Mouse (Mus musculus) large intestine, adult 2 months (tissue): ENCODE data around the gene St6galnac1. TPM values are rescaled to one million over a fixed set of nuclear protein-coding genes. Genes with fewer than 3 reads are reported as not detected.
"Not testable (repeated sequence)": the region's sequence is repeated elsewhere in the genome, so short reads cannot be mapped to it uniquely, and the experiment has no call there.

Experiments used
- DNase-seq: peaks from one replicate; pipeline ENCODE4 v3.0.0-alpha.2; 2012; ENCODE audit warnings: low read depth, low spot score
- WGBS: fragments of 180-500 bp; shearing (Covaris S2); methylation state at CpG from one replicate; pipeline ENCODE4 v1.1.7; 2018; 5-methylcytosine and 5-hydroxymethylcytosine counted together
- polyA plus RNA-seq: library from polyadenylated mRNA; depleted of rRNA; stranded (reverse); fragments of >200 nt; gene quantifications from 2 replicates; pipeline ENCODE4 v1.2.3, GENCODE M21; 2012; rRNA removed

St6galnac1 gene
- polyA plus RNA-seq, 1 experiment: not detected

DNA sequence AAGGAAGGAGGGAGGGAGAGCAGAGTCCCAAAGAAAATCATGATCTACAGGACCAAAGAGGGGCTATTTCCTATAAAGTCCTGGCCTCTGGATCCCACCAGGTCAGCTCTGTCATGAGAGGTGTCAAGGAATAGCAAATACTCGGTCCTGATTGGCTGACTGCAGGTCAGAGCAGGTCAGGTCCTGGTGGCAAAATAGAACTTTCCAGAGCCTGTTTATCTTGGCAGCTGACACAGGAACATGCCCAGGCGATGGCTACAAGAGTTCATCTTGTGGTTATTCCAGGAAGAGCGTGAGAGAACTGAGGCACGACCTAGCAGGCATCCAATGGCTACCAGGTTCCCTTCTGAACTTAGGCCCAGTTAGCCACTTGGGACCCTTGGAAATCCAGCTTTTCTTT is 42.8 kb downstream of the St6galnac1 start:
- no peak for DNase-seq
- 73% methylated on average over 4 of the region's 4 CpGs for WGBS

DNA sequence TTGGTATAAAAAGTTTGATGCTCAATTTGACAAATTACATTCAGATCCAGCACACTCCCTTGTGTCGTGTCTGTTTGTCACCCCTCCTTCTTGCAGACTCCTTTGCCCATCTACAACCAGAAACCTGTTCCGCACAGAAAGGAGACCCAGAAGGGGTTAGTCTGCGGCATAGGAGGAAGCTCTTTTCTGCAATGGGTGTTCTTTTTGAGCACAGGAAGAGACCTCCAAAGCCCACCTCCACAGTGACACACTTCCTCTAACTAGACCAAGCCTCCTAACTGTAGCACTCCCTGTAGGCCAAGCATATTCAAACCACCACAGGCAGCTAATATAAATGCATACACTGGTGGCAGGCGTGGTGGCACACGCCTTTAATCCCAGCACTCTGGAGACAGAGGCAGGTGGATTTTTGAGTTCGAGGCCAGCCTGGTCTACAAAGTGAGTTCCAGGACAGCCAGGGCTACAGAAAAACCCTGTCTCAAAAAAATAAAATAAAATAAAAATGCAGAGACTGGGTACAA is 44.2 kb downstream of the St6galnac1 start:
- not testable (repeated sequence) for DNase-seq
- WGBS: 95% methylated on average over 6 of the region's 6 CpGs

DNA sequence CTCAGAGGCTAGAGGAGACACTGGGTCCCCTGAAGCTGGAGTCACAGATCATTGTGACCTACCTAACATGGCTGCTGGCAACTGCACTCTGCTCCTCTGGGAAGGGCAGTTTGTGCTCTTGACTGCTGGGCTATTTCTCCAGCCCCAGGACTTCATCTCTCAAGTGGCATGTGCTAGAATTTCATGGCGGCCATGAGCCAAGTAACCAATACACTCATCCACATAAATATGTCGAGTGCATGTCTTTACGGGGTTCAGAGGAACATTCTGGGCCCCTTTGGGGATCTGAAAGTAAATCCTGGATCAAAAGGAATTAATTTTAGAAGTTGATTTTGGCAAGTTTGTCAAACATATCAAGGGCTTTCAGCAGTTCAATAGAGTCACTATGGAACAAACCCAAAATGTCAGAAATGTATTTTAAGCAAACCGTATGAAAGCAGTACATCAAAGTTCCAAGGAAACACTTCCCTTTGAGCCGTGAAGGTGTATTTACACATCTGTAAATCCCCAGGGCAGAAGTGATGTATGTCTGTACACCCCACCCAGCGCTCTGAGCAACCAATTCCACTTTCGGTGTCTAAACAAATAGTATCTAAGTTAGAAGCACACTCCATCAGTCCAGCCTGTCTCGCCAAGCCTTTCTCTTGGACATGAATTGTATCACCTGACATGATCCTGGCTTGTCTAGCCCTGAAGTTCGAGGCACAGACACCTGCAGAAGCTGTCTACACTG is 45.9 kb downstream of the St6galnac1 start:
- DNase-seq: no peak
- WGBS: 68% methylated on average over 9 of the region's 9 CpGs

DNA sequence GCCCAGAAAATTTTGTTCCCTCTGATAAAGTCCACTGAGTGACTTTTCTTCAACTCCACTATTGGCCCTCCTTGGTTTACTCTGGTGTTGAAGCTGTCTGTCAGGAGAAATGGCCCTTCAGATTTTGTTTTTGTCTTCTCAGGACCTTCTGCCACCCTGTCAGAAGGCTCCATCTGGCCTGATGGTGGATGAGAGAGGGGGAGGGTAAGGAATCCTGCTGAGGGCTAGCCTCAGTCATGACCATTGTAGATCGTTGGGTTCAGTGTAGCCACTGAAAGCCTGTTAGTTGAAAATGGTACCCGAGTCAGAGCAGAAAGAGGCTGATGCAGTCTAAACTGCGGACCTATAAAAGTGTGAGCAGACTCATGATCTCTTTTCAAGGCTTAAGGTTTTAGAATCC is 49.2 kb downstream of the St6galnac1 start:
- no peak for DNase-seq
- WGBS: 94% methylated on average over 3 of the region's 3 CpGs

DNA sequence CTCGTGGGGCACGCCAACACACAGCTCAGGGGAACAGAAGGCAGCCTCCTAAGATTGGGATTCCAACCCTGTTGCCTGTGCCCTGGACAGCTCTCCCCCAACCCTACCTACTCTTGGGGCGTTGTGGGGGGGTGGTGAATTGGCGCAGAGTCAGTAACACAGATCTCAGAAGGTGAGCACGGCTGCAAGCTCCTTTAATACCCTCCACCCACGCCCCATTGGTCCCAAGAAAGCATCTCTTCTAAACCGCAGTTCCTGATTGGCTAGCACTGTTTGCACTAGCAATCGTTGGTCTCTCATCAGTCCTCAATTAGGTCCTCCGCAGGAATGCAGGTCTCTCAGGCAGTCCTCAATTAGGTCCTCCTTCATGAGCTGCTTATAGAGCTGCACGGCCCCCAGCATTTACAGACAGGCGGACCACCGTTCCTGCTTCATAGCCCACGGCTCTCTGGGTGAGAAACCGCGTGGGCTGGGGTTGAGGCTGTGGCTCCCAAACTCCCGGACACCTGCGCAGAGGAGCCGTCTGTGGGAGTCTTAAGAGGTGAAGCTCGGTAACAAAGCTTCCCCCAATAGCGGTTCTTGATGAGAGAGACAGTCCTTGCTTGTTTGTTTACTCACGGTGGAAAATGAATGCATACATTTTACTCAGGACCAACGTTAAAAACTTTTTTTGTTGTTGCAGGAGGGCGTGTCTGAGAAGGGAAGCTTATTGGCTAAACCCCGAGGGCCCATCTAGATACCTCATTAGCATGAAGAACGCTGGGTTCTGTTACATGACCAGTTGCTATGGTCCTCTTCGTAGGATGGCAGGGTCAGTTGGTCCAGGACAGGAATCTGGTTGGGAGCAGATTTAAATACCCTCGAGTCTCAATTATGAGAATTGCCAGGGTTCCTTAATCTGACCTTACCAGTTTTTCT is 50.0 kb downstream of the St6galnac1 start:
- no peak for DNase-seq
- 53% methylated on average over 27 of the region's 27 CpGs for WGBS

DNA sequence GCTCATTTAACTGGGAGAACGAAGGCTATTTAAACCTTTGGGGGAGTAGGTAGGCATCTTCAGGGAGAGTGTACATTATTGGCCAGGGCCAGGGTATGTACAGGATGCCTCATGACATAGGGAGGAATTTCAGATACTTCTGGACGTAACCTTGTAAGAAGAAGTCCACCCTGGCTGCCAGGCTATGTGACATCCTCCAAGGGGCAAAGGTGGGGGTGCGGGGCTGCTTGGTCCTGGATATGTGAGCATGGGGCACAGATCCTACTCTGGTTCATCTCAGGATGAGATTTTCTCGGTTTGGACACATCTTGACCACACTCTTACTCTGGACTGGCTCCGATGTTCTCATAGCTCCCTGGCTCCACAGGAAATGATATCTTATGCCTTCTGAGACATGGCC is 52.2 kb downstream of the St6galnac1 start:
- 93% methylated on average over 5 of the region's 5 CpGs for WGBS

DNA sequence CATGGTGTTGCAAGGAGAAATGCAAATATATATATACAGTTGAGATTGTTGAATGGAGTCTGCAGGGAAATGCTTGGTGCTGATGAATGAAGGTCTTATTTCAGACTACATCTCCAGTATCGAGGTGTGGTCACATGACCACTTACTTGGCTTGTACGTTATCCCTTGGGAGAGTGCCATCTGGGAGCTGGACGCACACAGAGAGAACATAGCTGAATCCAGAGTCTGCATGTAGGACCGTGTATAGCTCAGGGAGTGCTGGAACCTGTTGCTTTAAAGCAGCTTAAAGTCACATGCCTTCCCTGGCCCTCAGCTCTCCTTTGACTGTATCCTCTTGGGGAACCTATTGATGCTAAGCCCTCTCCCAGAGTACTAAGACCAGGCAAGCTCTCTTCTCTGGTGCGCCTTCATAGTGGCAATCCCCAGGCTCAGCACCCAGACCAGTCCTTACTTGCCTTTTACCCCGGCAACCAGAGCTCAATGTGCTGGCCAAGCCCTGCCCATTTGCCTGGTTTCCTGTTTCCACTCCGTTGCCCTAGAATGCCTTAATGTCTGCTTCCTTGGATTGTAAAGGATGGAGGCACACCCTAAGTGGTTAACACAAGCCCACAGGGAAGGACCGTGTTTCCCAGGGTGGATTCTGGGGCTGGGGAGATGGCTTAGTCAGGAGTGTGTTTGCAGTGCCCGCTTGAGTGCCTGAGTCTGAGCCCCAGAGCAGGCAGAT is 53.6 kb downstream of the St6galnac1 start:
- no peak for DNase-seq
- WGBS: 37% methylated on average over 9 of the region's 9 CpGs

More for the DNA sequence above, 52.2 kb downstream of the St6galnac1 start:
- no peak for DNase-seq

DNA sequence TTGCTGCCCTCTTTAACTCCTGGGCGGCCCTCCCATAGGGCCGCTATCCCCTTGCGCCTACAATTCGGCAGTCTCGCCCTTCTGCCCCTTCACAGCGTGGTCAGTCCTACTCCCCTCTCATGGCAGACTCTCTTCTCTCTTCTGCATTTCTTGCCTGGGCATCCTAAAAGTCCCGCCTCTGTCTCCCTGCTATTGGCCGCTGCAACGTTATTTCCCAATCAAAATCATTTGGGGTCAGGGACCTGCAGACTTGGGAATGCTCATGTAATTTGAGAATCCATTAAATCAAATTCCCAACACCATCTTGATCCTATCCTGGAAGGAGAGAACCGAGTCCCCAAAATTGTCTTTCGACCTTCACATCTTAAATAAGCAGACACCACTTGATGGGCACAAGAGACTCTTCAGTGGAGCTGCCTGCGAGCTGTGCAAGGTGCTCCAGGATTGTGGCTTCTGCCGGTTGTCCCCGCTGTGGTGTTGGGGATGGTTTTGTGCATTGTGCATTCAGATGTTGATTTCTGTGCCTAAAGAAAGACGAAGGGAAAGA is 54.9 kb downstream of the St6galnac1 start:
- WGBS: 94% methylated on average over 15 of the region's 15 CpGs
- no peak for DNase-seq

Other genes starting within 250 kb of the St6galnac1 start
- 5.2 and 21.8 TPM in 2 replicates for gene Sphk1, start 244.6 kb downstream of the St6galnac1 start, polyA plus RNA-seq
- gene Ube2o, start 194.1 kb downstream of the St6galnac1 start, polyA plus RNA-seq: 7.6 and 8.4 TPM in 2 replicates
- gene Aanat, start 189.1 kb downstream of the St6galnac1 start, polyA plus RNA-seq: not detected in 2 replicates
- 22.5 and 32.3 TPM in 2 replicates for gene Rhbdf2, start 148.5 kb downstream of the St6galnac1 start, polyA plus RNA-seq
- 0.30 and 0.44 TPM in 2 replicates for gene Prcd, start 122.0 kb downstream of the St6galnac1 start, polyA plus RNA-seq
- 18.9 and 20.6 TPM in 2 replicates for gene Cygb, start 121.2 kb downstream of the St6galnac1 start, polyA plus RNA-seq
- gene Mxra7, start 52.5 kb upstream of the St6galnac1 start, polyA plus RNA-seq: 6.3 and 10.4 TPM in 2 replicates
- 21.8 and 22.4 TPM in 2 replicates for gene Mettl23, start 67.8 kb upstream of the St6galnac1 start, polyA plus RNA-seq
- 26.6 and 30.2 TPM in 2 replicates for gene Jmjd6, start 67.9 kb upstream of the St6galnac1 start, polyA plus RNA-seq
- gene Mfsd11, start 76.9 kb upstream of the St6galnac1 start, polyA plus RNA-seq: 18.1 and 27.2 TPM in 2 replicates
- 264 and 426 TPM in 2 replicates for gene Srsf2, start 77.6 kb upstream of the St6galnac1 start, polyA plus RNA-seq
- 0.03 and 0.15 TPM in 2 replicates for gene Mgat5b, start 143.4 kb upstream of the St6galnac1 start, polyA plus RNA-seq